Mouse (Mus musculus) megakaryocyte, embryonic 14.5 days (primary cell): Measurements from ENCODE around the gene Kcne3. TPM values are rescaled to one million over a fixed set of nuclear protein-coding genes. Genes with fewer than 3 reads are reported as not detected.

Experiments used
- H3K27me3 ChIP-seq: replicated peaks from 2 replicates; pipeline ENCODE3; 2012; ENCODE audit warnings: inconsistent platforms
- H3K36me3 ChIP-seq: replicated peaks from 2 replicates; pipeline ENCODE3; 2012; ENCODE audit warnings: low read length, inconsistent platforms, mixed read lengths
- H3K4me1 ChIP-seq: 2 replicates; pipeline ENCODE4 v1.6.1; 2012; ENCODE audit warnings: inconsistent platforms
- H3K4me3 ChIP-seq: replicated peaks from 2 replicates; pipeline ENCODE3; 2012; ENCODE audit warnings: moderate library complexity, mild to moderate bottlenecking, inconsistent platforms
- H3K9me3 ChIP-seq: 2 replicates; pipeline ENCODE4 v1.6.1; 2012; ENCODE audit warnings: inconsistent platforms
- FLI1 ChIP-seq: IDR thresholded peaks from 2 replicates; pipeline ENCODE4 v1.6.1; 2012; ENCODE audit warnings: low read length, inconsistent platforms, mixed read lengths
- GATA1 ChIP-seq: IDR thresholded peaks from 3 replicates; pipeline ENCODE4 v1.6.1; 2012; ENCODE audit warnings: mixed read lengths, low read length, inconsistent platforms, borderline replicate concordance
- polyA plus RNA-seq: library from polyadenylated mRNA; stranded (reverse); fragments of >175 nt; gene quantifications from 2 replicates; pipeline ENCODE4 v1.2.3, GENCODE M21; 2012; ENCODE audit warnings: low replicate concordance; ENCODE audit not compliant: insufficient read depth

Kcne3 gene
- polyA plus RNA-seq, 1 experiment: not detected

GRCm38 (mm10) chr7:100179836-100180407 is 3.6 kb downstream of the Kcne3 start:
- Histone ChIP-seq H3K4me1 (peaks cover 34% of the 10 kb centered on the region), H3K36me3 (no peaks in the 10 kb centered on the region), H3K4me3 (no peak overlapping the region), H3K27me3 (peaks cover 90% of the 10 kb centered on the region), H3K9me3 (peaks cover 6% of the 10 kb centered on the region; the same call in 1 of the 2 replicates)
- TF ChIP-seq FLI1: no peak
- no peak for TF ChIP-seq GATA1

- H3K9me3 ChIP-seq: peaks cover 6% of the 10 kb centered on the region; the same call in 1 of the 2 replicates
- H3K4me1 ChIP-seq: peaks cover 31% of the 10 kb centered on the region
- no peaks in the 10 kb centered on the region for H3K36me3 ChIP-seq
- no peak overlapping the region for H3K4me3 ChIP-seq
- H3K27me3 ChIP-seq: peaks cover 82% of the 10 kb centered on the region
- TF ChIP-seq GATA1: no peak
- TF ChIP-seq FLI1: no peak
Measured at GRCm38 (mm10) chr7:100181176-100181575, 4.9 kb downstream of the Kcne3 start.

DNA sequence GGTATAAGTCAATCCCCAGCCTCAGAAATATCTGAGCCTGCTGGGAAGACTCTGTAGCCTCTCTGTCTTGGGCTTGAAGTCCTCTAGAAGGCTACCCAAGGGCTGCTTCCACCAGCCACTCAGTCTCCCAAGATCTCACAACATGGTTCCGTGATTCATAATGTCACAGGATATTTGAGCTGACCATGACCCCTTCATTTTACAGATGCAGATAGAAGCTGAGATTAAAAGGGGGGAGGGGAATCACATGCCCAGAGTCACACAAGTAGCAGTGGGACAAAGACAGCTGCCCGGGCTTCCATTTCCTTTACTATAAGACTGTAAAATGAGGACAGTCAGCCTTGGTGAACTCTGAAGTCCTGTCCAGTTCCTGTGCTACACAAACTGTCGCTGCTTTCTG is 5.3 kb downstream of the Kcne3 start:
- H3K9me3 ChIP-seq: peaks cover 6% of the 10 kb centered on the region; the same call in 1 of the 2 replicates
- H3K36me3 ChIP-seq: no peaks in the 10 kb centered on the region
- H3K27me3 ChIP-seq: peaks cover 82% of the 10 kb centered on the region
- TF ChIP-seq FLI1 (no peak), GATA1 (no peak)
- peaks cover 29% of the 10 kb centered on the region for H3K4me1 ChIP-seq
- H3K4me3 ChIP-seq: no peak overlapping the region

DNA sequence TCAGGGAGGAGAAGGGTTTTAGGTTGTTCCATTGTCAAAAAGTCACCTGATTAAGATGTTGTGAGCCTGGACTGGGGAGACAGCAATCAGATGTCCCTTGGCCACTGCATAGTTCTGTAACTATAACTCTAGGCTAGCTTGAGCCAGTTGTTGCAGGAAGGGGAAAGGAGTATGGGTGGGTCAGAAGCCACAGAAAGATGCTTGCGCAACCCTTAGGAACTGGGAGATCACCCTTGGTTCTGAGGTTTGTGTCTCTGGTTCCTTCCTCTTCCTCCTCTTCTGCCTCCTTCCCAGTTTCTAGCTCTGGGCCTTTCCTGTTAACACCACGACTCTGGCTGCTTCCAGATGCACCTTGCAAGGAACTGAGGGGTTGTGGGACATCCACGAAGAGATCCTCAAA is 6.1 kb downstream of the Kcne3 start:
- Histone ChIP-seq H3K27me3 (peaks cover 79% of the 10 kb centered on the region), H3K9me3 (0 out of 2 replicates have a peak, but pooled peaks cover under 1% of the 10 kb centered on the region), H3K4me3 (no peak overlapping the region), H3K4me1 (peaks cover 30% of the 10 kb centered on the region), H3K36me3 (no peaks in the 10 kb centered on the region)
- no peak for TF ChIP-seq GATA1

DNA sequence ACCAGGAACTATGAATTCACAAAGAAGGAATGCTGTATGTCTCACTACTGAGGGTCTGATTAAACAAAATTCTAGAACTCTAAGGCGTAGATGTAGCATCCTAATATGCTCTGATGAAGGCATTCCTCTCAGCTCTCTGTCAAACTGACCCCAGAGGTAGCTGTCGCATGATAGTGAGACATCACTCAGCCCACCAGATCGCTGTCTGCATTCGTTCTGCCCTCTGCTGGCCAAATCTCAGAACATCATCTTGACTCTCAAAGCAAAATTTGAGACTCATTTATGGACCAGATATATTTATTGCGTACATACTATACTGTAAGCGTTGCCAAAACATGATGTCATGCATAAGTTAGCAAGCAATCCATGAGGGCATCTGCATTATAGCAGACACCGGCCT is 11.3 kb downstream of the Kcne3 start:
- Histone ChIP-seq H3K4me1 (peaks cover 19% of the 10 kb centered on the region), H3K4me3 (no peak overlapping the region), H3K27me3 (peaks cover 45% of the 10 kb centered on the region), H3K9me3 (no peaks in the 10 kb centered on the region), H3K36me3 (no peaks in the 10 kb centered on the region)
- TF ChIP-seq FLI1 (no peak), GATA1 (no peak)

DNA sequence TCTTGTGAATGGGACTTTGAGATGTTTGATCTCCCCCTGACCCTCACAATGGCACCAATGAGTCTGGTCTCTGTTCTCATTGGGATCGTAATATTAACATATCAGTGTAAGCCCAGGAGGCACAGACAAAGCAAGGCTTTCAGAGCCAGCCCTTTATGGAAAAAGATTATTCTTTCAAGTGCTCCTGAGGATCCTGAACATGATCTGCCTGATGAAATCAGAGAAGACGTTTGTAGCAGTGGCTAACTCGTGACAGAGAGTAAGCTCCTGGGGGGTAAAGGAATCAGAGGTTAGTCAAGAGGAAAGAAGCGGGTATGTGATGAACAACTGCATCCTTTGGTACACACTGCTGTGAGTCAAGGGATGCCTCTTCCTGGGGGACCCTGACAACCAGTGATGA is 13.9 kb downstream of the Kcne3 start:
- Histone ChIP-seq H3K36me3 (no peaks in the 10 kb centered on the region), H3K4me3 (no peak overlapping the region), H3K27me3 (peaks cover 29% of the 10 kb centered on the region), H3K9me3 (no peaks in the 10 kb centered on the region), H3K4me1 (peaks cover 19% of the 10 kb centered on the region)
- TF ChIP-seq GATA1 (no peak), FLI1 (no peak)

DNA sequence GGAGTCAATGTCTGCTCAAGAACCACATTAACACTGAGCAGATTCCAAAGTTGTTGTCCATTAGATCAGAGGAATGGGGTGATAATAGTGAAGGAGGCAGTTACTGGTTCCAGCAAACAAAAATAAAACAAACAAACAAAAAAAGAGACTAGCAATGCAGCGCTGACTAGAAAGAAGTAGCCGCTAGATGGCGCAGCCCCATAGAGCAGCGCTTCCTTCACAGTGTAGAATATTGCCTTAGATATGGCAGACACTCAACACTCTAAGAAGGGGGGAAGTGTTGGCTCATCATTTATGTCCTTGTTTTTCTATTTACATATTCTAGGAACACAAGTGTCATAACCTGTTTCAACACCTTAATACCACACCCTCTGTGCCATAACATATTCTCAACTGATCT is 14.5 kb downstream of the Kcne3 start:
- Histone ChIP-seq H3K4me1 (peaks cover 19% of the 10 kb centered on the region), H3K27me3 (peaks cover 28% of the 10 kb centered on the region), H3K36me3 (no peaks in the 10 kb centered on the region), H3K4me3 (no peak overlapping the region), H3K9me3 (no peaks in the 10 kb centered on the region)
- TF ChIP-seq FLI1 (no peak), GATA1 (no peak)

GRCm38 (mm10) chr7:100201191-100201590 is 24.9 kb downstream of the Kcne3 start:
- no peak overlapping the region for H3K4me3 ChIP-seq
- no peaks in the 10 kb centered on the region for H3K9me3 ChIP-seq
- H3K27me3 ChIP-seq: peaks cover 15% of the 10 kb centered on the region
- no peak for TF ChIP-seq GATA1
- no peaks in the 10 kb centered on the region for H3K36me3 ChIP-seq
- H3K4me1 ChIP-seq: no peaks in the 10 kb centered on the region

DNA sequence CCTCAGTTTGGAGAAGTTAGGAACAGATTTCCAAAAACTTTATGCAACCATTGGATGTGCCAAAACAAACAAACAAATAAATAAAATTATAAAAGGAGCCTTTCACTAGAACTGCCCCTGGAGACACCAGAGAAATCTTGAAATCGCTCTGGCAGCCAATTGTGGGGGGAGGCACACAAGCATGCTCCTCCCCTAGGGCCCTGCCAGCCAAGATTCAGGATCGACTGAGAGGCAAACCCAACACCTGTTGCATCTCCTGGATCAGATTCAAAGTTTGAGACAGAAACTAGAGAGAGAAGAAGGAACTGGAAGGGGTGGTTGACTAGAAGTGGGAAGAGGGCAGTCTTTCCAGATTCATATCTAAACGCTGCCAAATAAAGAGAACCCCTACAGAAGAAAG is 27.3 kb downstream of the Kcne3 start:
- Histone ChIP-seq H3K9me3 (no peaks in the 10 kb centered on the region), H3K36me3 (no peaks in the 10 kb centered on the region), H3K4me3 (no peak overlapping the region), H3K27me3 (peaks cover 21% of the 10 kb centered on the region), H3K4me1 (0 out of 2 replicates have a peak, but pooled peaks cover 3% of the 10 kb centered on the region)
- TF ChIP-seq GATA1 (no peak), FLI1 (no peak)

- no peaks in the 10 kb centered on the region for H3K36me3 ChIP-seq
- H3K9me3 ChIP-seq: no peaks in the 10 kb centered on the region
- H3K4me1 ChIP-seq: 0 out of 2 replicates have a peak, but pooled peaks cover 3% of the 10 kb centered on the region
- no peak overlapping the region for H3K4me3 ChIP-seq
- TF ChIP-seq FLI1 (no peak), GATA1 (no peak)
- H3K27me3 ChIP-seq: peaks cover 22% of the 10 kb centered on the region
Measured at GRCm38 (mm10) chr7:100204871-100205270, 28.6 kb downstream of the Kcne3 start.
